Mouse (Mus musculus) right cerebral cortex, postnatal 36 days (tissue): ENCODE measurements around the gene Kif22.

Experiments used
- DNase-seq, 2 experiments: peaks; one replicate each; pipeline ENCODE4 v3.0.0; 2022; ENCODE audit warnings: low spot score in 2 of 2, mixed read lengths in 1 of 2

Kif22 gene

DNA sequence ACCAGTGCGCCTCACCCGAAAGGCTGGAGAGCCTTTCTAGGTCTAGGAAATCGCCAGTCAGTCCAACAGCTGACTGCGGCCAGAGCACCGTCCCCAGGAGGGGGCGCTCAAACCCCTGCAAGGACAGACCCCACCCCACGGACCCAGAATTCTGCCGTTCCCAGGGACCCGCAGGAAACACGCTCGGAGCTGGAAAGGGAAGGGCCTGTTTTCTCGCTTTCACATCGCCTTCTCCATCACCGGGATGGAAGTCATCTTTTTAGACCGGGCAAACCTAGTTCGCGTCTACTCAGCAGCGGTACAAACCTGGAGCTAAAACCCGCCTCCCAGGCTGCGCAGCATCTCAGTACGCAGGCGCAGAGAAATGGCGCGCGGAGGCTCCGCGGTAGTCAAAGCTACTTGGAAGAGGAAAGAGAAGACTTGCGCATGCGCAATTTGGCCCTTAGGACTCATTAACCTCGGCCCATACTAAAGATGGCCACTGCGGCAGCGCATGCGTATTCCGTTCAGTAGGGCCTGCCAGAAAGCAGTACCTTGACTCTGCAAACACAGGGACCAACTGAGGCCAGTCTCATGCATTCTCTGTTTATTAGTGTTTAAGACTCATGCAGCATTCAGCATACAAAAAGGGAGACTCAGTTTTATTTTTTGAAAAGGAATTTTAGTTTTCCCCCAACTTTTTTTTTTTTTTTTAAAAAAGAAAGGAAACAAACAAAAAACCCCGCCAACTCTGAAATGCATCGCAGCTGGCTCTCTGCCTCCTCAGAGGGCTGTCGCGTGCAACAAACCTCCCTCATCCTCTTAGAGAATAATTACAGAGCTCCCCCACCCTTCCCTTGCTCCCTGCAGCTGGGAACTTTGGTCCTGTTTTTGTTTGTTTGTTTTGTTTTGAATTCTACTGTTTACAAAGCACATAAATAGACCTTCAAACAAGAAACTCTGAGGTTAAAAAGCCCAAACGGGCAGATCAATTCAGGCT is 25.0 kb downstream of the Kif22 start, which contains the start of gene Pagr1a:
TSS of gene Pagr1a (minus strand) at position 382 of the 979 bp plus-strand sequence.
- DNase-seq: peak; percentile 95 to 96

GRCm38 (mm10) chr7:127016486-127016938 is 25.8 kb downstream of the Kif22 start:
- peak in 1 of 2 experiments; percentile 45 for DNase-seq

- no peak for DNase-seq
Observed at GRCm38 (mm10) chr7:127016481-127016485, 26.0 kb downstream of the Kif22 start, which contains the start of gene Pagr1b. Gene Pagr1b (minus strand): TSS chr7:127016484.

GRCm38 (mm10) chr7:127016081-127016480 is 26.2 kb downstream of the Kif22 start:
- DNase-seq: no peak

GRCm38 (mm10) chr7:127014993-127015392 is 27.3 kb downstream of the Kif22 start:
- DNase-seq: no peak

DNA sequence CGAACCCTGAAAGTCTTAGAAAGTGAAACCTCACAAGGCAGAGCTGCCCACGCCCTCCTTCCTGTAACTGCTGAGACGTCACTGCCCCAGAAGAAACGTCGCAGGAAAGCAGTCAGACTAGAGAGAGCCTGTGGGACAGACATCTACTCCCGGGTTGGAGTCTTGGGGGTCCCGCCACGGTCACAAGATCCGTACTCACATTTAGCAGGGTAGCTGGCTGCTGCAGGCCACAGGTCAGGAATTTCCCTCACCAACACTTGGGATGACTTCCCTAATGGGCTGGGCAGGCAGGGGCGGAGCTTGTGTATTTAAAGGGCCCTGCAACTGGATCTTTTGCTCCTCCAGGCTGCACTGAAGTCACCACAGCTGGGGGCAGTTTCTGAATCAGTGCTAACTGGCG is 28.0 kb downstream of the Kif22 start, which contains the start of gene Mvp:
TSS of gene Mvp (minus strand) at position 302 of the 400 bp plus-strand sequence.
- no peak for DNase-seq

DNA sequence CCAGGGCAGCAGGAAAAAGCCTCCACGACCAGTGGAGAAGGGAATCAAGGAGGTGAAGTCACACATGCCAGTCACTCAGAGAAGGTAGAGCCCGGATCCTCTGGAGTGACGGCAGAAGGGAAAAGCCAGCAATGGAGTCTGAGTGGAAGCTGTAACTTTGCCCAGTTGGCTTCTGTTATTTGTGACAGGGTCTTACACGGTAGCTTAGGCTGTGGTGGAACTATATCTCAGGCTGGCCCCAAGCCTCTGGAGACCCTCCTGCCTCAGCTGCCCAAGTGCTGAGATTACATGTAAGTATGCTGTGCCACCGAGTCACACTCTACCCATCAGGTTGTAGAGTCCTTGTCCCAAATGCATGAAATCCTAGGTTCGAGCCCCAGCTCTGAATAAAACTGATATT is 28.9 kb downstream of the Kif22 start:
- no peak for DNase-seq

DNA sequence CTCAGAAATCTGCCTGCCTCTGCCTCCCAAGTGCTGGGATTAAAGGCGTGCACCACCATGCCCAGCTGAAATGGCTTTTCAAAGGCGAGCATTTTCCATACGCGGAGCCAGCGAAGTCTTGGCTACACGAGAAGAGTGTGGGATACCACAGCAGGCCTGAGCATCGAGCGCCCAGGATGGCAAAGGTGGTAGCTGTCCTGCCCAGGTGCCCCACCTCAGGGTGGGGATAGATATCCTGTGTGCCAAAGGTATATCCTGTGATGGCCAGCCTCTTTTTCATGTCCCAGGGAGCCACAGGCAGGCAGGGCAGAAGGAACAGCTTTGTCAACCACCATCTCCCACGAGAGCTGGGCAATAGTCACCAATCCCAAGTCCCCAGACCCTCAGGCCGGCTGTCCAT is 29.4 kb downstream of the Kif22 start:
- DNase-seq: no peak

- no peak for DNase-seq
Observed at GRCm38 (mm10) chr7:127012374-127012773, 29.9 kb downstream of the Kif22 start.

DNA sequence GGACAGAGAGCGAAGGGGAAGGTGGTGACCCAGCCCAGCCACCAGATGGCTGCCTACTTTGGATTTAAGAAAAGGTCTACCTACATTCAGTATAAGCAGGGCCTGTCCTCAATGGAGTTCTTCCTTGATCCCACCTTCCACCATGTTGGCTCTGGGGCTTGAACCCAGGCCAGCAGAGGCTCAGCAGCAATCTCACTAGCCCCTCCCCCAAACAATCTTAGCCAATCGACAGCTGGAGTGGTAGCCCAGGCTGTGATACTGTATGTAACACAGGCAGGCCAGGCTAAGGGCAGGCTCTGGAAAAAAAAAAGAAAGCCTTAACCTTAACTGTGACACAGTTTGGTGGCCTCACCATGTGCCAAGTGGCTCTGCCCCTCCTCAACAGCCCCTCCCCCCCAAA is 30.6 kb downstream of the Kif22 start:
- DNase-seq: no peak

DNA sequence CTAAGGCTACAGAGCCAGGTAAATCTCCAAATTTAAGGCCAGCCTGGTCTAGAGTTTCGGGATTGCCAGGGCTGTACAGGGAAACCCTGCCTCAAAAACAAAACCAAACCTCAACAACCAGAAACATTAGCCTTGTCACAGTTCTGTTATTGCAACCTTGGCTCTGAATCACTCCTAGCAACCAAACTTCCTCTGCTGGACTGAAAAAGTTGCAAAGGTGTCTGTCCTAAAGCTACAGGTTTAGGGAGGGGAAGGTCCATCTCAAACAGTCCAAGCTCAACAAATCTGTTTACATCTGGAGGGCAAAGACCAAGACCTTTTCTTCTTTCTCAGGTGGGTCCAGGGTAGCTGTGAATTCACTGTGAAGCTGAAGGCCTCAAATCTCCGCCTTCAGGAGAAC is 31.2 kb downstream of the Kif22 start:
- DNase-seq: no peak

DNA sequence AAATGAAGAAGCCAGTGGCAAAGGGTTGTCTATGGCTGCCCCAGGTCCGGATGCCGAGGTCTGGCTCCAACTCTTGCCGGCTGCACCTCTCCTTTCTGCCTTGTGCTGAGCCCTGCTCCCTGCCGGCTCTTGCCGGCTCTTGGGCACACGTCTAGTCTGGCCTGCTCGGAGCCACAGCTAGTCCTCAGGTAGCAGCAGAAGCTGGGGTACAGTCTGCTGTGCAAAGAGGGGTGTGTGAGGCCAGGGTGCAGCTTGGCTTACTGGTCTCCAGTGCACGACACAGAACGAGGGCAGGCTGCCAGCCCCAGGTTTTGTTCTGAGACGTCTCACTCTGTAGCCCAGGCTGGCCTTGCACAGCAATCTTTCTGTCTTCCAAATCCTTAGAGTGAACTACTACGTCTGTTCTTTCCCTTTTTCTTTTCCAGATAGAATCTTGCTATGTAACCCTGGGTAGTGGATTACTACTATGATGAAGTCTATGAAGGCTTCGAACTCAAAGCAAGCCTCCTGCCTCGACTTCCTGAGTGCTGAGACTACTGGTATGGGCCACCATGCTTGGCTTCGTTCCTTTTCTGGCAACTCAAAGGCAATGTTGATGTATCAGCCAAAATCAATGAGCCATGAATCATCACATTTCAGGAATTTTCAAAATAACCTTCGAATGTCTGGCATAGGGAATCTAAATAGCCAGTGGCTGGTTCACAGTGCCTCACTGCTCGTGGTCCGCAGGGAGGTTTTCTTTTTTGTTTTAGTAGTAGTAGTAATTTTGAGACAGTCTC is 32.8 kb downstream of the Kif22 start:
- no peak for DNase-seq

GRCm38 (mm10) chr7:127008239-127009019 is 33.8 kb downstream of the Kif22 start:
- peak; percentile 70 to 72 for DNase-seq

- DNase-seq: no peak
Observed at GRCm38 (mm10) chr7:127007313-127008024, 34.8 kb downstream of the Kif22 start.

- DNase-seq: no peak
Observed at GRCm38 (mm10) chr7:127004122-127004875, 38.0 kb downstream of the Kif22 start.

DNA sequence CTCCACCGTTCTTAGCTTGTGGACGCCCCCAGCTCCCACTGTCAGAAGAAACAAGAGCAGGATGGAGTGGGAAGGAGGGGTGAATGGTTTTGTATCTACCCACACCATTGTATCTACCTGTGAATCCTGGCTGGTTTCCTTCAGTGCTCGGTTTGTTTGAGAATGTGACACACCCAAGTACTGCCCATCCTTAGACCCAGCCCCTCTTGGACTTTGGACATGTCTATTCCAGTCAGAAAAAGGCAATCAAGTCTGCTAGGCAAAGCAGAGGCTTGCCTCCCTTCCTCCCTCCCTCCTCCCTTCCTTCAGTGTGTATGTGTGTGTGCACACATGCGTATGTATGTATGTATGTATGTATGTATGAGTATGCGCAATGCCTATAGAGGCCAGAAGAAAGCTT is 38.7 kb downstream of the Kif22 start:
- DNase-seq: no peak

DNA sequence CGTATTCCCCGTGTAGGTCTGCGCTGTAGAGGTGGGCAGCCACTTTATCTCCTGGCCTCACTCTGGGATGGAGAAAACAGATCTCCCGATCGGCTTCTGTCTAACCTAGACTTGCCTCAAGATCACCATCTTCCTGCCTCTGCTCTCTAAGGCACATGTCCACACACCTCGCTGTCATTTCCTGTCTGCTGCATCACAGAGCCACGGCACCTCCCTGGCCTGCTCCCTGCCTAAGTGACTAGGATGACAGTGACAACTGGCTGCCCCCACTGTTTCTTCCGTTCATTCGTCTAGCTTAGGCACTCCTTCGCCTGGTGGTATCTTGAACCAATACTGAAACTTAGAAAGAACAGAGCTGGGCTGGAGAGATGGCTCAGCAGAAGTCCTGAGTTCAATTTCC is 42.7 kb downstream of the Kif22 start:
- DNase-seq: no peak

DNA sequence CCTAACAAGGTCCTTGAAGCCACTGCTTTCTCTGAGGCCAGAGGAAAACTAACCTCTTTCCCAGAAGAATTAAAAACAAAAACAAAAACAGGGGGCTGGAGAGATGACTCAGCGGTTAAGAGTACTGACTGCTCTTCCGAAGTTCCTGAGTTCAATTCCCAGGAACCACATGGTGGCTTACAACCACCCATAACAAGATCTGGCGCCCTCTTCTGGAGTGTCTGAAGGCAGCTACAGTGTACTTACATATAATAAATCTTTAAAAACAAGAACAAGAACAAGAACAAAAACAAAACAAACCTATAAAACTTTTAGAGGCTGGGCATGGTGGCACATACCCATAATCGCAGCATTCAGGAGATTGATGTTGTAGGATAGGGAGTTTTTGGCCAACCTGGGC is 45.8 kb downstream of the Kif22 start:
- no peak for DNase-seq

GRCm38 (mm10) chr7:126988816-126989215 is 53.5 kb downstream of the Kif22 start:
- DNase-seq: no peak

DNA sequence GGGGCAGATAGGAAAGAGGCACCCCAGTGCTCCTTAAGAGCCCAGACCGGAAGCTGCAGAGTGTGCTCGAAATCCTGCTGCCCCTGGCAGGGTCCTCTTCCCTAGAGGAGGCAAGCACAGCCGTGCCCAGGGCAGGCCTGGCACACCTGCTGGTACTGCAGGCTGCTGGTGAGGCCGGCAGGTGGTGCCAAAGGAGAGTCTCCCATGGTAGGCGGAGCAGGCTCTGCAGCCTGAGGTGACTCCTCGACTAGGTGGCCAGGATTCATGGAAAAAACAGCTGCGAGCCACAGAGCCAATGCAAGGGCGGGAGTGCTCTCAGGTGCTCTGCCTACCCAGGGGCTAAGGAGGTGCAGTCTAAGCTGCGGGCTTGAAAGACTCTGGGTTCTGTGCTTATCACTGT is 56.0 kb downstream of the Kif22 start:
- DNase-seq: peak in 1 of 2 experiments; percentile 49
